Mouse (Mus musculus): ENCODE measurements around the gene Taf10.
"Not testable (repeated sequence)": the region's sequence is repeated elsewhere in the genome, so short reads cannot be mapped to it uniquely, and the experiment has no call there.

Taf10 gene

DNA sequence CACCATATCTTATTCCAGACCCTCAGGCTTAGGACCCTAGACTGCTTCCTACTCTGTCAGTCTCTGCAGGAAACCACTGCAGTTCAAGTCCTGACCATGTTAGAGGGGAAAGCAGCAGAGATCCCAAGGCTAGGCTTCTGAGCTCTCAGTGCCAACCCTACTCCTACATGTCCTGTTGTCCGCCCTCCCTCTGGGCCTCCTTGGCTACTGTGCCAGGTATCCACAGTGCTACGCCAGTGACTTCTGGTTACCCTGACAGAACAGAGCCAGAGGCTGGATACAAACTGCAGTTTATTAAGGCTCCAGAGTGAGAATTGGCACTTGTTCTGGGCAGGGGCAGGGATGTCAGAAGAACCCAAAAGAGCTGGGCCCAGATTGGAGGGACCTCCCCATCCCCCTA, 8.6 kb upstream of the Taf10 start:
- no peak for DNase-seq (ENCODE audit: low spot score)

DNA sequence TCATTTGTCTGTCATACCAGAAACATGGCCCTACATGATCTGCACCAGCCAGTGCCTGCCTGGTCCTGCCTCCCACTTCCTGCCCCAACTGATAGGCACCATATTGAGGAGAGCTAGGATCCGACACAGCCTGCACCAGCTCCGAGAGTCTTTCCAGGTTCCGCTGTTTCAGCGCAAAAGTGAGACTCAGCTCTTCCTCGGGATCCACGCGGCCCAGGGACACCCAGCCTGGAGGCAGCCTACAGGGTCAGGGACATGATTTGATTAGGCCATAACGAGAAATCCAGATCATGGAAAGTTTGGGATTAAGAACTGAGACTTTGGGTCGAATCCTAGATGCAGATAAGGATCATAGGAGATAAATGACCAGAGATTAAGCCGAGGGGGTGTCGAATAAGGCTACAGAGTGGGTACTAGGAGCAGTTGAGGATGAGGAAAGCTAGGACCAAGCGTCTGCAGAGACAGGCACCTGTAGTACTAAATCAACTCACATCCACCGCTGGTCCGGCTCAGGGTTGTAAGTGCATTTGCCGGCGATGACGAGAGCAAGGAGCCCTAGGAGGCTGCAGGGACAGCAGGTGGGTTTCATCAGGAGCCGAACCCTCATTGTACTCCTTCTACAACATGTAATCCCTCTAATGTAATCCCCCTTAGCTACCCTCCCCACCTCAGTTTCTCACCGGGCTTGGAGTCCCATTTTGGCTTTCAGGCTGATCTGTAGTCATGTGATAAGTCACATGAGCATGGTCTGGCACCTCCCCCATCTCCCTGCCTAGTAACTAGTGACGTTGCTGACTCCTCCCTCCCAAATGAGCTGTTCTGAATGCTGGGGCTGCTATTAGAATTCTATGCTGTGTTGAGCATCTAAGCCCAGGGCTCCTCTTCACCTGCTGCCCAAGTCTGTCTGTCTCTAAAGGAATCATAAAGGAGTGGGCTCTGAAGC, 7.6 kb upstream of the Taf10 start, which contains the start of gene Tpp1:
TSS of gene Tpp1 (minus strand) at position 745 of the 943 bp plus-strand sequence.
- DNase-seq (ENCODE audit: low spot score) = peak; percentile 90

DNA sequence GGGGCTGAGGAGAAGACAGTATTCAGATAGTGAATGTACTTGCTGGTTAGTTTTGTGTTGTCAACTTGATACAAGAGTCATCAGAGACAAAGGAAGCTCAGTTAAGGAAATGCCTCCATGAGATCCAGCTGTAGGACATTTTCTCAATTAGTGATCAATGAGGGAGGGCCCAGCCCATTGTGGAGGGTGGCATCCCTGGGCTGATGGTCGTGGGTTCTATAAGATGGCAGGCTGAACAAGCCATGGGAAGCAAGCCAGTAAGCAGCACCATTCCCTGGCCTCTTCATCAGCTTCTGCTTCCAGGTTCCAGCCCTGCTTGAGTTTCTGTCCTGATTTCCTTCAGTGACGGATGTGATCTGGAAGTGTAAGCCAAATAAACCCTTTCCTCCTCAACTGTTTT, 3.6 kb upstream of the Taf10 start:
- DNase-seq (ENCODE audit: low spot score) = no peak

DNA sequence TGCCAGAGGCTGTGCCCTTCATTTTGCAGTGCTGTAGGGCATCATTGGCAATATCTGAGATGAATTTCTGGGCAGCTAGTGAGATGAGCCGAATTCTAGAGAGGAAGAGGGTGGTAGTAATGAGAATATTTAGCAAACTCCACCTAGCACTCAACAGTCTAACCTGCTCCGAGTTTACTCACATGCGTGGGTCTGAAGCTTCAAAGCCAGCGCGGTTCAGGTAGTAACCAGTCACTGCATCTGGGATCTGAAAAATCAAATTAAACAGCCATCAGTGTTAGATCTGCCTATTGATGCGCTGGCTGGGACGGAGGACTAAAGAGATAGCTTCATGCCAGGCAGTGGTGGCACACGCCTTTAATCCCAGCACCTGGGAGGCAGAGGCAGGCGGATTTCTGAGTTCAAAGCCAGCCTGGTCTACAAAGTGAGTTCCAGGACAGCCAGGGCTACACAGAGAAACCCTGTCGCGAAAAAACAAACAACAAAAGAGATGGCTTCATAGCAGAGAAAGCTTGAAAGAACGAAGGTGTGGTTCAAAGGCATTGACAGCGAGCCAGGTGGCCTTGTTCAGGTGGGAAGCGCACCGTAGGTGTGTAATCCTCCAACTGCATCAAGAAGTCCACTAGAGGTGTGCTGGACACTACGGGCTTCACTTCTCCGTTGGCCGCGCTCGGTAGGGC, 775 bp downstream of the Taf10 start:
- DNase-seq (ENCODE audit: low spot score) = not testable (repeated sequence)

DNA sequence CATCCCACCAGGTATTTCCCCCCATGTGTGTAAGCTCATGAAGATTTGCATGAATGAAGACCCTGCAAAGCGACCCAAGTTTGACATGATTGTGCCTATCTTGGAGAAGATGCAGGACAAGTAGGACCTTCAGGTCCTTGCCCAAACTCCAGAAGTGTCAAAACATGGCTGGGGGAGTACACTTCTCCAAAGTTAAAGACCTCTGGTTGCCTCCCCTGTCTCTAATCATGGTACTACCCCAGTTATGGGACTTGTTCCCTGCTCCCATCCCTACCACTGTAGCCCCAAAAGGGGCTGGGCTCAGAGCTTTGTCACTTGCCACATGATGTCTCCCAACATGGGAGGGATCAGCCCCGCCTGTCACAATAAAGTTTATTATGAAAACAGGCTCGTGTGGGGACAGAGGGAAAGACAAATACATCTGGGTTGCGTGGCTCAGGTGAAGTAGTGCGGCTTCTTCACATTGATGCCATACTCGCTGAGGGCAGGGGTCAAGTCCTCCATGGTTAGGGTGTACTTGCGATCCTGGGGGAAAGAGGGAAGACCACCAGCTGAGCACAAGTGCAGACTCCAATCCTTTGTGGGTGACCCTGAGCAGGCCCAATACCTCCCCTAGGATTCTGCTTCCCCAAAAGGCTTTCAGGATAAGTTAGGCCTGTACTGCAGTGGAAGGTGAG, 1.5 kb downstream of the Taf10 start:
- not testable (repeated sequence) for DNase-seq (ENCODE audit: low spot score)

DNA sequence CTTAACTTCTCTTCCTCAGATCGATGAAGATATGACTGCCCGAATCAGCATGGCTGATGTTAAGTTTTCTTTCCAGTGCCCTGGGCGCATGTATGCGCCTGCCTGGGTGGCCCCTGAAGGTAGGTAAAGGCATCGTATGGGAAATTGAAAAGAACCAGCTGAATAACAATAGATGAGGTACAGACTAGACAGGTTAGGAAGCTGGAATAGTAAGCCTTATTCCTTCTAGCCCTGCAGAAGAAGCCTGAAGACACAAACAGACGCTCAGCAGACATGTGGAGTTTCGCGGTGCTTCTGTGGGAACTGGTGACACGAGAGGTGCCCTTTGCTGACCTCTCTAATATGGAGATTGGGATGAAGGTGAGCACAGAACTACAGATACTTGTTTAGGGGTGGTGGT, 2.2 kb downstream of the Taf10 start:
- DNase-seq (ENCODE audit: low spot score) = no peak

DNA sequence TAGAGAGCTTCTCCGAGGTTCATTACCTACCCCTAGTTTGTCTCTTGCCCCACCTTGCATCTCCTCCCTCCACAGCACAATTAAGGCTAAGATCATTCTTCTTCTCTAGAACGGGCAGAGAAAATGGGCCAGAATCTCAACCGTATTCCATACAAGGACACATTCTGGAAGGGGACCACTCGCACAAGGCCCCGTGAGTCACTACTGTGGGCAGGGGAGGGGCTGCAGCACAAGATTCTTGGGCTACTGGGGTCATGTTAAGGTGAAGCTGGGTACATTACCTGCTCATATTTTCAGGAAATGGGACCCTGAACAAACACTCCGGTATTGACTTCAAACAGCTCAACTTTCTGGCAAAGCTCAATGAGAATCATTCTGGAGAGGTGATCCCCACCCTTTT, 3.3 kb downstream of the Taf10 start:
- no peak for DNase-seq (ENCODE audit: low spot score)

DNA sequence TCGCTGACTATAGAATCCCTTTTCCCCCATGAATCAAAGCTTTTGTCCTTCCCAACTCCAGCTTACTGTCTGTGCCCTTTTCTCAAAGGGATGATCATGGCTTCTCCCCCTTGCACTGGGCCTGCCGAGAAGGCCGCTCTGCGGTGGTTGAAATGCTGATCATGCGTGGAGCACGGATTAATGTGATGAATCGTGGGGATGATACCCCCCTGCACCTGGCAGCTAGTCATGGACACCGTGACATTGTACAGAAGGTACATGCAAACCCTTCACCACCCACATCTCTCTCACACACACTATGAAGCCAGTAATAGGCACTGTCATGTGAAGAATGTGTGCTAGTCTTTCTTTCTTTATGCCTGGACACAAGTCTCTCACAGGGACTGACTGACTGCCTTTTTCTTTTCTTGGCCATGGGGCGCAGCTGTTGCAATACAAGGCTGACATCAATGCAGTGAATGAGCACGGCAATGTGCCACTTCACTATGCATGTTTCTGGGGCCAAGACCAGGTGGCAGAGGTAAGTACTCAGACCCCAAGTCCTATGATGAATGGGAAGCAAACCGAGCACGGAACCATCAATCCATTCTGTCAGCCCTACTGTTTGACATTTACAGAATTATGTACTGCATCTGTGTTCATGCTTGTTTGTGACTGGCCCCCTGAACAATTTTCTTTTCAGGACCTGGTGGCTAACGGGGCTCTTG, 3.9 kb downstream of the Taf10 start:
- DNase-seq (ENCODE audit: low spot score) = no peak

DNA sequence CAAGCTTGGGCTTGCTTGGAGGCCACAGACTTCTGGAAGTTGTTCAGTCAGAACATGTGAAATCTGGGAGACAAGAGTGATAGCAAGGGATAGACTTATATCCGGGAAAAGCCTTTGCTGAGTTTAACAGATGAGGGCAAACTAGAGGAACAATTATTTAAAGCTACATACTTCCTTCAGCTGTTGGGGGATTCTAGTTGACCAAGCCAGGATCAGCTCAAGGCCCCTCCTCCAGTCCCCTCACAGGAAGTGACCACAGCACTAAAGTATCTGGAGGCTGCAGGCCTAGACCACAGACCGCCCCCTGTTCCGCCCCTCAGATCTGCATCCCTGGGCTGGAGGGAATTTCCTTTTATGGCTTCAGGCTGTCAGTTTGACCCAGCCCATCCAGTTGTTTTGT, 5.2 kb downstream of the Taf10 start:
- peak; percentile 71 for DNase-seq (ENCODE audit: low spot score)

DNA sequence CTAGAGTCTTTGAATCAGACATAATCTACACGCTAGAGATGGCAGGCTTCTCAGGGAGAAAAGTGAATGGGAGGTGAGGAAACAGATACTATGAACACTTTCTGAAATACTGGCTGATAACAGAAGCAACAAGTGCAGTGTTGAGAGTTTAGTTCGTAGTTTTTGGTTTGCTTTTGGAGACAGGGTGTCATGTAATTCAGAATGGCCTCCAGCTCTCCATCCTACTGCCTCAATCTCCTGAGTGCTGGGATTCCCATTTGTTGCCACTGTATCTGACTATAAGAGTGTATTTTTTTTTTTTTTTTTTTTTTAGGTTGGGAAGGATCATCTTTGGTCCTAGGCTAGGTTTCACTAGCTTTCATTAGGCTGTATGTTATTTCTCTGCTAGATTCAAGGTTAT, 5.9 kb downstream of the Taf10 start:
- DNase-seq (ENCODE audit: low spot score) = no peak

DNA sequence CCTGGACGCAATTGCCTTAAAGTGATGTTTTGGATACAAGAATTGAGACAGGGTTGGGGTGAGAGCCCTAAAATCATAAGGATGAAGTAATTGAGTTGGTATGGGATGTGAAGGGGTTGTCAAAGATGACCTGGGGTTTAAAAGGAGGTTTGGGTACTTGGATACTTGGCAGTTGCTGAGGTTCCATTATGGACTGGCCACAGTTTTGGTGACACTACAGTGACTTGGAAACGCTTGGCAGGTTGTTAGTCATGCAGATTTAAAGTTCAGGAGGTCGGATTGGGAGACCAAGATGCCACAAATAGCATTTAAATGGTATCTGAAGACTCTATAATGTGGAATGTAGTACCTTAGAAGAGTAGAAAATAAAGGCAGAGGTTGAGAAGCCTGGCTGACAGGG, 6.5 kb downstream of the Taf10 start:
- DNase-seq (ENCODE audit: low spot score) = no peak

DNA sequence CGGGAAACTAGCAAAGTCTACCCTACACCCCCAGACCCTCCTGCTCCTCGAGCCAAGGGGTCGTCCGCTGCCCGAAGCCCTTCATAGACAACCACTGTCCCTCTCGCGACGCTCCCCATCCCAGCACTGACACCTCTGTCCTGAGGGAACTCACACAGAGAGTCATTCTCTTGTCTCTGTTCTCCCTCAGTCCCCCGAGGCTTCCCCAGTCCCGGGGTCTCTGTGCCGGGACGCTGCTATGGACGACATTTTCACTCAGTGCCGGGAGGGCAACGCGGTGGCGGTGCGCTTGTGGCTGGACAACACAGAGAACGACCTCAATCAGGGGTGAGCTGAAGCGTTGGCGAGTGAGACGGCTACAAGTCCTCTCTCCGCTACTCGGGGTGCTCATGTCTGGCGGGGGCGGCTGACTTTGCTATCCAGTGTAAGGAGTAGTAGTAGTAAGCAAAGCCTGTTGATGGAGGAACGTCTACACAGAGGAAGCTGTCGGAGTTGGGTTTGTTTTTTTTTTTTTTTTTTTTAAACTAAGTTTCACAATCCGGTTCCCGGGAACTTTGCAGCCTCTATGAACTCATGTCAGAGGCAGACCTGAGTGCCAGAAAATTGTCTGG, 7.1 kb downstream of the Taf10 start, which contains the start of gene Rrp8:
TSS of gene Rrp8 (minus strand) at position 475 of the 611 bp plus-strand sequence.
- DNase-seq (ENCODE audit: low spot score) = peak; percentile 32

DNA sequence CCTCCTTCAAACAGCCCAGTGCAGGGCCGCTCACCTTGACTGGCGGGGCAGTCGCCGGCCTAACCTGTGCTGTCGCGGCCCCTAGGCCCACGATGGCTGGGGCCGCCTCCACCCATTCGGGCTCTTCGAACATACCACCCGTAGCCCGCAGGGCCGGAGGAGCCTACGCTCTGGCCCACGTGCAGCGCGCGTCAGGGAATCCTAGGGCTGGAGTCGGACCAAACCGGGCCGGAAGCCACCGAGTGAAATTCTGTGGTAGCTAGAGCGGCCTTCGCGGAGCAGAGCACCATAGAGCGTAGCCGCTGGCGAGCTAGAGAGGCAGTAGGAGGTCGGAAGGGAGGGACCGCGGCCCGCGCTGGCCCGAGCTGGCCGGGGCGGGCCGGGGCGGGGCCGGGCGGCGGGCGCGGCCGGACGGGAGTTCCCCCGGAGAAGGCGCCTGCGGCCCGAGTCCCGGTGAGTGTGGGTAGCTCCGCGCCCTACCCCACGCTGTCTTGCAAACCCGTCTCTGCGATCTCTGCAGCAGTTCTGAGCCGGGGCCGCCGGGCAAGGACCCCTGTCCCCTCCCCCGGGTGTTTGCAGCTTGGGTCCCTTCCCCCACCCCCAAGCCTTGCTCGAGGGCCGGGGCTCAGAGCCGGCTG, 7.8 kb downstream of the Taf10 start, which contains the start of gene Ilk:
TSS of gene Ilk (plus strand) at position 329 of the 638 bp plus-strand sequence.
- peak; percentile 93 for DNase-seq (ENCODE audit: low spot score)

DNA sequence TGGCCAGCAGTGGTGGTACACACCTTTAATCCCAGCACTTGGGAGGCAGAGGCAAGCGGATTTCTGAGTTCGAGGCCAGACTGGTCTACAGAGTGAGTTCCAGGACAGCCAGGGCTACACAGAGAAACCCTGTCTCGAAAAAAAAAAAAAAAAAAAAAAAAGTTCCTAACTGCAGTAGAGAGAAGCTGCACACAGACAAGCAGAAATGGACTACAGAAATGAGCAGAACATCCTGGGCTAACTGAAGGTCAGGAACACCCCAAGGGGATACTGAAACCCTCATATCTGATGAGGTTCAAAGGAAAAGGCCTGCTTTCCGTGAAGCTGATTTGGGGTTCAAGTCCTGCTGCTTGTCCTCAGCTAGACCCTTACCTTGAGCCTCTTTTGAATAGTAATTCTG, 8.7 kb downstream of the Taf10 start:
- not testable (repeated sequence) for DNase-seq (ENCODE audit: low spot score)

DNA sequence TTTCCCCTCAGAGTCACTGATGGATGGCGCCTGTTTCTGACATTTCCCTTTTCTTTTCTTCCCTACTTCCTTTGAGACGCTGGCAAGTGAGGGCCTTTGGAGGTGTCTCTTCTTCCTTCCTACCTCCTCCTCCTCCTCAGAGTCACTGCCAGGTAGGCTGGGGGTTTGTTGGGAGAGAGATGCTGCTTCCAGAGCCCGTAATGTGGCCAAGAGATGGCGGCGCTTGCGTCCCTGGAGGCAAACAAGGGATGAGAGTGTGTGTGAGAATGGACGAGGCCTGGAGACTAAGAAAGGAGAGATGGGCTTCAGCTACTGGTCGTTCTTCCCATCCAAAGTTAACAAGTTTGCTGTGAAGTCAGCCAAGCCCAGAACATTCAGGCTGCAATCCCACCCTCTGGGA, 9.3 kb downstream of the Taf10 start:
- no peak for DNase-seq (ENCODE audit: low spot score)

DNA sequence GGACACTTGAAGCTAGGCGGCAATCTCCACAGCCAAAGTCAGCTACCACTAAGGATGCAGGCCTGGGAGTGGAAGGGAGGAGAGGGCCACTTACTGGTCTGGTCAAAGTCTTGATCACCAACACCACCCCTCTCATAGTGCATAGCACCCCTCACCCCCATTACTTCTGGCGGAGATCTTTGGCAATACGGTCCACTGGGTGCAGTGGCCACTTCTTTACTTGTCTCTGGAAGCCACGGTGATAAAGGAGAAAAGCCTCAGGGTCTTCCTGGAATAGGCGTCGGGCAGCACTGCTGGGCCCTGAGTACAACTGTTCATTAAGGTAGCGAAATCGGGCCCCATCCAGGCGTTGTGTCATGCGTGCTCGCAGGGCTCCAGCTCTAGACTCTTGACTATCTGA, 10.3 kb downstream of the Taf10 start:
- DNase-seq (ENCODE audit: low spot score) = no peak

DNA sequence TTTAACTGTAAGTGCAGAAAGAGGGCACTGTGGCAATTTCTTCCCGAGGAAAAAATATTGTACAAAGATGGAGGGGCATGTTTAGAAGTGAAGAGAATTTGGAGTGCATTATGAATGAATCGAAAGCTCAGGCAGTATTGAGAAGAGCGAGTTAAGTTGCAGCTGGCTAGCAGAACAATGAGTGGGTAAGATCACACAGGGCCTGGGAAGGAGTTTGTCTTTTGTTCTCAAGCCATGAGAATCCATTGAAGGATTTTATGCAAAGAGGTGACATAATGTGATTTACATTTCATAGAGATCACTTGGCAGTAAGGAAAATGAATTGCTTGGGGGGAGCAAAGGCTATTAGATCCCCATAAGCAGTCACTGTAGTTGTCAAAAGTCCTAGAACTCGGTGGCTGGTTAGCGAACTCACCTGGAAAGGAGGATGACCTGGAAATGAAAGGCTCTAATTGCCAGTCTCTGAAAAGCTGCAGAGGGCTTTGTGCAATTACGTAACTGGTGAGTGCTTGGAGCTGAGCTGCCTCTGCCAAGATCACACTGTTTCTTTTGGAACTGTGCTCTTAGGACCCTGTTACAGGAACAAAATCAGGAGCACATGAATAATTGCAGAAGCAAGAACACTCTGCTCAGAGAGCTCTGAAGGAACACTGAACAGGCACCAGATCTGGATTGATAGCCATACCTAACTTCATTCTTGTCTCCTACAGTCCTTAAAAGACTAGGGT, 15.3 kb downstream of the Taf10 start:
- DNase-seq (ENCODE audit: low spot score) = no peak

DNA sequence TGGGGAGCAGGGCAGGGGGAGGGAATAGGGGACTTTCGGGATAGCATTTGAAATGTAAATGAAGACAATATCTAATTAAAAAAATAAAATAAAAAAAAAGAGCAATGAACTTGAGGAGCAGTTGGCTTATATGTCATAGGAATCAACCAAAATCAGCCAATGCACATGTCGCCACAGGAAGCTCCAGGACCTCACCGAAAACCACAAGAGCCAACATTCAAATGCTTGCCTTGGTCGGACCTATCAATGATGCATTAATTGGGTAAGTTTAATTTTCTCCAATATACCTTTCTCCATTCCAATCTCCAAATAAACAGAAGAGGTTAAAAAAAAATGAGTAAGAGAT, 17.2 kb downstream of the Taf10 start:
- DNase-seq (ENCODE audit: low spot score) = no peak

DNA sequence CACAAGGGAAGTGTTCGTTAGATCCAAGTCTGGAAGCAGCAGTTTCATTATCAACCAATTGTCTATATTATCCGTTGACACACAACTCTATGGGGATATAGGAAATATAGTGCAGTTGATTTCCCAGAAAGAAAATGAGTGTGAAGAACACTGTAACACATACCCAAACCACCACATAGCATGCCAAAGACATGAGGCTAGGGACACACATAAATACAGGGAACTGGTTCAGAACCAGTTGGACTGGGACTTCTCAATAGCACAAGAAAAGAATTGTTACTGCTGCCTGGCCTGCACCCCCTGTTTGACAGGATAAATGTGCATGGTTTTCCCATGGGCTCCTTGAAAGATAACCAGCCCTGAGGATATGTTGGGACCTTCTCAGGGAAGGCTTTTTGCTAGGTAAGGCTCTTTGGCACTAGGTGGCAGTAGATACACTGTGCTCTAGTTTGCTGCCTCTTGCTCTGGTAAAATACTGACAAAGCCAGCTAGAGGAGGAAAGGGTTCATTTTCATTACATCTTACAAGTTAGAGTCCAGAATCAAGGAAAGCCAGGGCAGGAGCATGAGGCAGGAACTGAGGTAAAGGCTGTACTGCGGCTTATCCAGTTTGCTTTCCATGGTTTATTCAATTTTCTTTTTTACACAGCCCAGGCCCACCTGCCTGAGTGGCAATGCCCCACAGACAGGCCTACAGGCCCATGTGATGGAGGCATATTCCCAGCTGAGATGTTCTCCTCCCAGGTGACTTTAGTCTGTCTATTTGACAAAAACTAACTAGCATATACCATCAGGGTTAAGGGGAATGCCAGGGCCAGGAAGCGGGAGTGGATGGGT, 17.8 kb downstream of the Taf10 start:
- peak; percentile 43 for DNase-seq (ENCODE audit: low spot score)
